Mouse (Mus musculus) spleen, adult 2 months (tissue): ENCODE data around the gene Pomp. TPM values are rescaled to one million over a fixed set of nuclear protein-coding genes. Genes with fewer than 3 reads are reported as not detected.
A peak's percentile ranks its signal among the peaks of the same experiment; 100 is the strongest.

ENCODE experiments used
- DNase-seq, 2 experiments: peaks; one replicate each; pipeline versions ENCODE4 v3.0.0 to v3.0.0-alpha.2; 2012 to 2021; ENCODE audit warnings: low spot score in 2 of 2, low read depth in 1 of 2
- H3K27ac ChIP-seq: fragments of 200-500 bp; 2 replicates; pipeline ENCODE4 v1.5.1; 2012; ENCODE audit warnings: low read length, inconsistent platforms; ENCODE audit not compliant: insufficient read depth
- H3K27me3 ChIP-seq: fragments of 200-500 bp; 2 replicates; pipeline ENCODE4 v1.6.1; 2012; ENCODE audit warnings: mild to moderate bottlenecking, moderate library complexity, low read length, inconsistent platforms; ENCODE audit not compliant: control insufficient read depth, insufficient read depth
- H3K36me3 ChIP-seq: fragments of 200-500 bp; 2 replicates; pipeline ENCODE4 v1.6.1; 2012; ENCODE audit warnings: mild to moderate bottlenecking, low read length, inconsistent platforms; ENCODE audit not compliant: control insufficient read depth, insufficient read depth
- H3K4me1 ChIP-seq: fragments of 200-500 bp; 2 replicates; pipeline ENCODE4 v1.6.1; 2011; ENCODE audit warnings: inconsistent platforms; ENCODE audit not compliant: control insufficient read depth, insufficient read depth, insufficient read length
- H3K4me3 ChIP-seq: fragments of 200-500 bp; 2 replicates; pipeline ENCODE4 v1.5.1; 2011; ENCODE audit warnings: mild to moderate bottlenecking, inconsistent platforms; ENCODE audit not compliant: insufficient read depth, insufficient read length; ENCODE audit errors: extremely low read depth
- CTCF ChIP-seq: fragments of 200-500 bp; IDR thresholded peaks from 2 replicates; pipeline ENCODE4 v1.5.1; 2011; ENCODE audit warnings: mild to moderate bottlenecking, inconsistent platforms; ENCODE audit not compliant: insufficient read depth, insufficient read length, insufficient replicate concordance; ENCODE audit errors: extremely low read depth
- POLR2A ChIP-seq: fragments of 200-500 bp; IDR thresholded peaks from 2 replicates; pipeline ENCODE4 v1.6.1; 2011; ENCODE audit warnings: low read depth, low read length, inconsistent platforms
- WGBS: fragments of 180-500 bp; shearing (Covaris S2); methylation state at CpG from one replicate; pipeline ENCODE4 v1.1.7; 2018; 5-methylcytosine and 5-hydroxymethylcytosine counted together
- polyA plus RNA-seq: library from polyadenylated mRNA; depleted of rRNA; stranded (reverse); fragments of >200 nt; gene quantifications from 2 replicates; pipeline ENCODE4 v1.2.3, GENCODE M21; 2012

Gene Pomp
- polyA plus RNA-seq, 1 experiment, result 22.8 TPM

GRCm38 (mm10) chr5:147902008-147902757 is 41.9 kb downstream of the Pomp start:
- H3K4me3 ChIP-seq, result no peak overlapping the region
- no peak for DNase-seq
- 82% methylated on average over 15 of the region's 15 CpGs for WGBS
- no peak overlapping the region for H3K27ac ChIP-seq
- H3K4me1 ChIP-seq, result peaks cover 3% of the 10 kb centered on the region; the same call in 1 of the 2 replicates
- no peaks in the 10 kb centered on the region for H3K27me3 ChIP-seq
- no peaks in the 10 kb centered on the region for H3K36me3 ChIP-seq
- TF ChIP-seq POLR2A (no peak), CTCF (no peak)

GRCm38 (mm10) chr5:147903166-147903565 is 42.9 kb downstream of the Pomp start:
- Histone ChIP-seq H3K36me3 (no peaks in the 10 kb centered on the region), H3K27me3 (no peaks in the 10 kb centered on the region), H3K27ac (no peak overlapping the region), H3K4me3 (no peak overlapping the region), H3K4me1 (peaks cover 3% of the 10 kb centered on the region; the same call in 1 of the 2 replicates)
- no peak for DNase-seq
- WGBS, result 90% methylated on average over 9 of the region's 9 CpGs
- no peak for TF ChIP-seq POLR2A
- TF ChIP-seq CTCF, result no peak

- no peaks in the 10 kb centered on the region for H3K4me1 ChIP-seq
- no peak for DNase-seq
- H3K27ac ChIP-seq, result no peak overlapping the region
- H3K36me3 ChIP-seq, result no peaks in the 10 kb centered on the region
- TF ChIP-seq CTCF (0 out of 2 replicates have a peak, but pooled peaks have one; percentile 2), POLR2A (no peak)
- no peak overlapping the region for H3K4me3 ChIP-seq
- WGBS, result 67% methylated on average over 11 of the region's 11 CpGs
- H3K27me3 ChIP-seq, result no peaks in the 10 kb centered on the region
These were observed 46.9 kb downstream of the Pomp start for GRCm38 (mm10) chr5:147907144-147907543.

- H3K4me1 ChIP-seq, result no peaks in the 10 kb centered on the region
- H3K36me3 ChIP-seq, result no peaks in the 10 kb centered on the region
- no peaks in the 10 kb centered on the region for H3K27me3 ChIP-seq
- no peak for DNase-seq
- no peak overlapping the region for H3K4me3 ChIP-seq
- 87% methylated on average over 8 of the region's 8 CpGs for WGBS
- no peak overlapping the region for H3K27ac ChIP-seq
- no peak for TF ChIP-seq POLR2A
- no peak for TF ChIP-seq CTCF
These were observed 47.6 kb downstream of the Pomp start for GRCm38 (mm10) chr5:147907851-147908250.

GRCm38 (mm10) chr5:147910807-147911509 is 50.7 kb downstream of the Pomp start:
- Histone ChIP-seq H3K27me3 (no peaks in the 10 kb centered on the region), H3K4me1 (no peaks in the 10 kb centered on the region), H3K4me3 (no peak overlapping the region), H3K27ac (no peak overlapping the region), H3K36me3 (no peaks in the 10 kb centered on the region)
- no peak for DNase-seq
- no peak for TF ChIP-seq POLR2A
- WGBS, result 77% methylated on average over 12 of the region's 12 CpGs

GRCm38 (mm10) chr5:147911744-147912143 is 51.5 kb downstream of the Pomp start:
- no peaks in the 10 kb centered on the region for H3K27me3 ChIP-seq
- H3K4me1 ChIP-seq, result no peaks in the 10 kb centered on the region
- no peak for DNase-seq
- TF ChIP-seq CTCF, result no peak
- no peak for TF ChIP-seq POLR2A
- WGBS, result 85% methylated on average over 5 of the region's 5 CpGs
- no peak overlapping the region for H3K4me3 ChIP-seq
- no peaks in the 10 kb centered on the region for H3K36me3 ChIP-seq
- no peak overlapping the region for H3K27ac ChIP-seq

GRCm38 (mm10) chr5:147913241-147913842 is 53.1 kb downstream of the Pomp start:
- 51% methylated on average over 14 of the region's 14 CpGs for WGBS
- no peak for DNase-seq
- no peak overlapping the region for H3K27ac ChIP-seq
- H3K27me3 ChIP-seq, result no peaks in the 10 kb centered on the region
- H3K4me3 ChIP-seq, result no peak overlapping the region
- no peaks in the 10 kb centered on the region for H3K36me3 ChIP-seq
- H3K4me1 ChIP-seq, result no peaks in the 10 kb centered on the region
- TF ChIP-seq POLR2A (no peak), CTCF (no peak)
